Mouse (Mus musculus) colon, adult 2 months (tissue): ENCODE results near the gene Acss3. TPM values are rescaled to one million over a fixed set of nuclear protein-coding genes. Genes with fewer than 3 reads are reported as not detected.

ENCODE experiments used
- polyA plus RNA-seq: library from polyadenylated mRNA; depleted of rRNA; stranded (reverse); fragments of >200 nt; gene quantifications from 2 replicates; pipeline ENCODE4 v1.2.3, GENCODE M21; 2012; rRNA removed

The Acss3 gene
- polyA plus RNA-seq: 0.19 and 0.23 TPM in 2 replicates

GRCm38 (mm10) chr10:107123529-107124335 is at the start of gene Acss3:
TSS of gene Acss3 (minus strand) at chr10:107123668.

Other genes with a start within 250 kb of the Acss3 start
- 0.28 and 0.31 TPM in 2 replicates for gene Lin7a, start 148.0 kb upstream of the Acss3 start, polyA plus RNA-seq